Mouse (Mus musculus) T-cell, adult 66 days (primary cell): Measurements from ENCODE around the gene Cldn22. TPM values are rescaled to one million over a fixed set of nuclear protein-coding genes. Genes with fewer than 3 reads are reported as not detected.

Experiments
- total RNA-seq, 2 experiments: library from RNA; stranded (reverse); gene quantifications; 3 replicates in 1 of 2; 4 replicates in 1 of 2; pipeline ENCODE4 v1.2.4; 2023

Gene Cldn22
- not detected for total RNA-seq

DNA sequence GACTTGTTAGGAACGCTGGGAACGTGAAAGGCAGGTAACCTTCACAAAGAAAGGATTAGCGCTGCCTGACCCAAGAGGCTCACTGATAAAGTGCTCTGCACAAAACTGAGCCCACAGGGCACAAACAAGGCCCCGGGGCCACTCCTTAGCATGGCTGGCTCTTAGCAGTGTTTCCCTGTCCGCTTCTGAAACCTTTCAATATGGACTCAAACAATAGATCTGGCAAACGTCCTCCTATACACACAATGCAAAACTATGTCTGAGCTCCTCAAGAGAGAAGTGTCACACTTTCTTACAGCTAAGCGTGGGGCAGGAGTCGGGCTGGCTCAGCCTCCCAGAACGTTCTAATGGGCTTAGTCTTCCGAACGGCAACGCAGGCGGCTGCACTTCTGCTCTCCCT is at the start of gene Cldn22:
Cldn22 (plus strand) TSS at position 301 of the 400 bp plus-strand sequence.

DNA sequence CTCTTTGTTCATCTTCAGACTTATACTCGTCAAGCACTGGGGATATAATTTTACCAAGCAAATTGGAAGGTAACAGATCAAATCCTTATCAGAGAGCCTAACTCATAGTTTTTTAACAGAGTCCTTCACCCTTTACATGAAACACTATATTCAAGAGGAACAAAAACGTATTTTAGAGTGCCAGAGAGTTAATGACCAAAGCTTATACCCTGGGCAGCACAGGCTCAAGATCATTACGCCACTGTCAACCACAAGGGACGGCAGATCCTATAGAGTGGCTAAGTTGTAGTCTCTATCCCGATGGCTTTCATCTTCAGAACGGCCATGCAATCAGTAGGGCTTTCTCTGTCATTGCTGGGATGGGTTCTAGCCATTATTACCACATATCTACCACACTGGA is 2.4 kb upstream of the Cldn22 start, which contains the start of gene Cldn24:
Cldn24 (plus strand) TSS at position 301 of the 400 bp plus-strand sequence.

Other genes with a start within 250 kb of the Cldn22 start
- 10 to 100 TPM; 31.2 to 31.8 TPM for gene Ing2, start 148.9 kb upstream of the Cldn22 start, total RNA-seq
- 10 to 100 TPM; 31.2 to 46.3 TPM for gene Cdkn2aip, start 110.5 kb upstream of the Cldn22 start, total RNA-seq
- not detected for gene Cldn24, start 2.3 kb upstream of the Cldn22 start, total RNA-seq
- gene Wwc2, start 166.4 kb downstream of the Cldn22 start, total RNA-seq = under 1 TPM; 0.83 to 0.99 TPM